23 mouse cellular contexts compared by ENCODE assay signal in genomic region chr1:34020599-34020998, GRCm38 (mm10).
DNase-seq lines count a peak whose midpoint lies in the region; ATAC-seq and TF ChIP-seq lines count a peak whose summit lies in the region.
"Had no signal": no experiment of that assay in that cellular context is flagged by ENCODE, and none has a peak within 500 bp of the region (broad histone marks: within the 10 kb centered on the region; RNA-seq: fewer than 3 reads in every experiment).

No protein-coding gene starts in this region.

- H3K27me3 ChIP-seq in heart, embryonic 15.5 days, result no peaks in the 10 kb centered on the region
- H3K27me3 ChIP-seq in embryonic facial prominence, embryonic 12.5 days, result no peaks in the 10 kb centered on the region
- no peaks in the 10 kb centered on the region for H3K27me3 ChIP-seq in limb, embryonic 12.5 days
- H3K27me3 ChIP-seq: liver, embryonic 12.5 days had no signal

- peak overlapping the region; percentile 26; the same call in 1 of the 2 replicates for H3K9ac ChIP-seq in heart, embryonic 15.5 days
- no peak overlapping the region for H3K9ac ChIP-seq in embryonic facial prominence, embryonic 12.5 days
- H3K9ac ChIP-seq in limb, embryonic 12.5 days (replicated peaks), result no peak overlapping the region
- H3K9ac ChIP-seq: hindbrain, embryonic 14.5 days; liver, embryonic 12.5 days; lung, embryonic 14.5 days had no signal

- peaks cover 38% of the 10 kb centered on the region for H3K4me1 ChIP-seq in heart, embryonic 15.5 days (replicated peaks)
- peaks cover 29% of the 10 kb centered on the region for H3K4me1 ChIP-seq in embryonic facial prominence, embryonic 12.5 days
- H3K4me1 ChIP-seq in limb, embryonic 12.5 days (replicated peaks), result peaks cover 48% of the 10 kb centered on the region
- 0 out of 2 replicates have a peak, but pooled peaks cover 2% of the 10 kb centered on the region for H3K4me1 ChIP-seq in lung, adult 2 months (ENCODE audit: control insufficient read depth, insufficient read depth, low read length)
- H3K4me1 ChIP-seq: liver, embryonic 12.5 days had no signal

- DNase-seq in heart, adult 11 months, result peak; percentile 87
- no peak for DNase-seq in heart, postnatal 25 days (ENCODE audit: low spot score)
- no peak for DNase-seq in heart, adult 8-10 months (ENCODE audit: low spot score)
- no peak for DNase-seq in left cerebral cortex, postnatal 14 days (ENCODE audit: low spot score in 2 of 2)
- no peak for DNase-seq in lung, adult 2 months
- DNase-seq: adrenal gland, postnatal 14 days; cerebellum, adult 18-20 months; cerebellum, postnatal 36 days; gastrocnemius, postnatal 25 days; lung, embryonic 14.5 days; lung, postnatal 36 days; right cerebral cortex, postnatal 4 days had no signal

- H3K9me3 ChIP-seq in heart, embryonic 15.5 days (replicated peaks), result no peaks in the 10 kb centered on the region
- no peaks in the 10 kb centered on the region for H3K9me3 ChIP-seq in embryonic facial prominence, embryonic 12.5 days
- no peaks in the 10 kb centered on the region for H3K9me3 ChIP-seq in limb, embryonic 12.5 days
- H3K9me3 ChIP-seq: G1E; liver, embryonic 12.5 days had no signal

- H3K4me3 ChIP-seq in heart, embryonic 15.5 days, result no peak overlapping the region
- no peak overlapping the region for H3K4me3 ChIP-seq in embryonic facial prominence, embryonic 12.5 days
- no peak overlapping the region for H3K4me3 ChIP-seq in limb, embryonic 12.5 days (replicated peaks)
- no peak overlapping the region for H3K4me3 ChIP-seq in lung, adult 2 months (replicated peaks; ENCODE audit: extremely low read depth, low read depth, low read length)
- H3K4me3 ChIP-seq: liver, embryonic 12.5 days had no signal

- H3K36me3 ChIP-seq in heart, embryonic 15.5 days, result no peaks in the 10 kb centered on the region
- H3K36me3 ChIP-seq in embryonic facial prominence, embryonic 12.5 days, result no peaks in the 10 kb centered on the region
- no peaks in the 10 kb centered on the region for H3K36me3 ChIP-seq in limb, embryonic 12.5 days
- H3K36me3 ChIP-seq: G1E; liver, embryonic 12.5 days had no signal

- intact Hi-C loops in heart, postnatal 25 days (cut with DNase I), result no loop called here
- intact Hi-C loops in left cerebral cortex, postnatal 14 days (cut with DNase I), result no loop called here

- no peak overlapping the region for H3K4me2 ChIP-seq in heart, embryonic 15.5 days
- 0 out of 2 replicates have a peak overlapping the region, but pooled peaks have one; percentile 5 for H3K4me2 ChIP-seq in embryonic facial prominence, embryonic 12.5 days (replicated peaks)
- peak overlapping the region; percentile 35 for H3K4me2 ChIP-seq in limb, embryonic 12.5 days
- H3K4me2 ChIP-seq: hindbrain, embryonic 14.5 days; liver, embryonic 12.5 days; lung, embryonic 14.5 days had no signal

- TF ChIP-seq CTCF in lung, adult 2 months (IDR thresholded peaks at IDR 0.05; ENCODE audit: insufficient read depth, low read length), result no peak

- WGBS in heart, embryonic 15.5 days, result 83% methylated on average over 6 of the region's 6 CpGs
- 62% methylated on average over 6 of the region's 6 CpGs for WGBS in embryonic facial prominence, embryonic 12.5 days
- 49% methylated on average over 6 of the region's 6 CpGs for WGBS in limb, embryonic 12.5 days
- WGBS in lung, adult 2 months, result 94% methylated on average over 6 of the region's 6 CpGs

- no peak for TF ChIP-seq POLR2A in lung, adult 2 months (IDR thresholded peaks at IDR 0.05; ENCODE audit: borderline replicate concordance, extremely low read depth, low read depth, low read length)

- no peak for ATAC-seq in heart, embryonic 15.5 days (replicated peaks; ENCODE audit: insufficient number of reproducible peaks, insufficient read depth, low FRiP score, low read depth)
- ATAC-seq in embryonic facial prominence, embryonic 12.5 days (ENCODE audit: insufficient number of reproducible peaks, insufficient read depth, low FRiP score, low TSS enrichment), result no peak
- peak; percentile 43; the same call in 1 of the 2 replicates for ATAC-seq in limb, embryonic 12.5 days (ENCODE audit: insufficient number of reproducible peaks, insufficient read depth, low FRiP score, low TSS enrichment, low read depth)
- ATAC-seq: CD4-positive, CD25-positive, alpha-beta regulatory T cell, adult 4 months; forebrain, embryonic 14.5 days; intestine, postnatal 0 days; liver, embryonic 12.5 days had no signal

- H3K27ac ChIP-seq in heart, embryonic 15.5 days, result peak overlapping the region; percentile 91
- no peak overlapping the region for H3K27ac ChIP-seq in embryonic facial prominence, embryonic 12.5 days
- H3K27ac ChIP-seq in limb, embryonic 12.5 days, result peak overlapping the region; percentile 80
- H3K27ac ChIP-seq: hindbrain, embryonic 14.5 days; kidney, postnatal 0 days; liver, embryonic 12.5 days; stomach, postnatal 0 days had no signal
